Mouse (Mus musculus) small intestine, adult 10 weeks (tissue): Measurements from ENCODE around the gene Magea2. TPM values are rescaled to one million over a fixed set of nuclear protein-coding genes. Genes with fewer than 3 reads are reported as not detected.

Experiments
- polyA plus RNA-seq: library from polyadenylated mRNA; stranded (reverse); fragments of 350-450 nt; fragmentation: Illumina TruSeq; extraction: RNeasy Lipid Tissue Mini Kit (QIAGEN cat#74804); gene quantifications from one replicate; pipeline ENCODE4 v1.2.3, GENCODE M21; 2014; ENCODE audit warnings: low replicate concordance

The Magea2 gene
- polyA plus RNA-seq: not detected

GRCm38 (mm10) chrX:155093566-155093965 lies at the start of gene Magea2:
Gene Magea2 (minus strand): TSS chrX:155093666.

GRCm38 (mm10) chrX:155128312-155128711 lies 34.8 kb upstream of the Magea2 start, which contains the start of gene Cldn34b2:
Gene Cldn34b2 (minus strand): TSS chrX:155128412.

GRCm38 (mm10) chrX:155089693-155090092 lies 3.8 kb downstream of the Magea2 start, which contains the start of gene Magea1:
Gene Magea1 (minus strand): TSS chrX:155089793.

GRCm38 (mm10) chrX:155063045-155063444 lies 30.4 kb downstream of the Magea2 start, which contains the start of gene Magea5:
Gene Magea5 (minus strand): TSS chrX:155063145.

GRCm38 (mm10) chrX:154995750-154996149 lies 97.7 kb downstream of the Magea2 start, which contains the start of gene Magea8:
Gene Magea8 (minus strand): TSS chrX:154995850.

Other genes starting within 250 kb of the Magea2 start
- not detected for gene Cldn34b1, start 203.4 kb downstream of the Magea2 start, polyA plus RNA-seq
- gene Magea6, start 157.7 kb downstream of the Magea2 start, polyA plus RNA-seq: not detected
- gene Magea3, start 144.2 kb downstream of the Magea2 start, polyA plus RNA-seq: not detected
- gene Magea8, start 97.8 kb downstream of the Magea2 start, polyA plus RNA-seq: not detected
- gene Magea5, start 30.5 kb downstream of the Magea2 start, polyA plus RNA-seq: not detected
- gene Magea1, start 3.9 kb downstream of the Magea2 start, polyA plus RNA-seq: not detected
- not detected for gene Cldn34b2, start 34.7 kb upstream of the Magea2 start, polyA plus RNA-seq
- gene Sat1, start 122.8 kb upstream of the Magea2 start, polyA plus RNA-seq: 551 TPM
- gene Acot9, start 168.8 kb upstream of the Magea2 start, polyA plus RNA-seq: 137 TPM
- 69.6 TPM for gene Prdx4, start 247.1 kb upstream of the Magea2 start, polyA plus RNA-seq